Mouse (Mus musculus) kidney, postnatal 0 days (tissue): ENCODE data around the gene Atr. TPM values are rescaled to one million over a fixed set of nuclear protein-coding genes. Genes with fewer than 3 reads are reported as not detected.

Experiments
- ATAC-seq: fragments of 200-750 bp; cut with Nextera tagmentation; replicated peaks from 2 replicates; pipeline ENCODE4 v1.8.0; 2017; ENCODE audit warnings: low read depth, moderate number of reproducible peaks, moderate TSS enrichment, moderate library complexity; ENCODE audit not compliant: low FRiP score
- DNase-seq: peaks from one replicate; pipeline ENCODE4 v3.0.0-alpha.2; 2016; ENCODE audit warnings: low spot score
- H3K27ac ChIP-seq: fragments of 300-500 bp; sonication (generic); 2 replicates; pipeline ENCODE4 v1.5.1; 2014; ENCODE audit warnings: mild to moderate bottlenecking
- H3K27me3 ChIP-seq: fragments of 300-500 bp; sonication (generic); 2 replicates; pipeline ENCODE4 v1.6.1; 2014; ENCODE audit warnings: low read length, mixed read lengths; ENCODE audit not compliant: insufficient read depth
- H3K36me3 ChIP-seq: fragments of 300-500 bp; sonication (generic); 2 replicates; pipeline ENCODE4 v1.6.1; 2014; ENCODE audit warnings: low read length, mixed read lengths; ENCODE audit not compliant: insufficient read depth
- H3K4me1 ChIP-seq: fragments of 300-500 bp; sonication (generic); replicated peaks from 2 replicates; pipeline ENCODE4 v1.6.1; 2014; ENCODE audit warnings: antibody characterized with exemption, low read length, mixed read lengths; ENCODE audit not compliant: insufficient read depth
- H3K4me2 ChIP-seq: fragments of 300-500 bp; sonication (generic); 2 replicates; pipeline ENCODE4 v1.6.1; 2014; ENCODE audit warnings: mild to moderate bottlenecking, low read length, moderate library complexity, mixed read lengths
- H3K4me3 ChIP-seq: fragments of 300-500 bp; sonication (generic); replicated peaks from 2 replicates; pipeline ENCODE4 v1.5.1; 2014; ENCODE audit warnings: low read depth, low read length
- H3K9ac ChIP-seq: fragments of 300-500 bp; sonication (generic); 2 replicates; pipeline ENCODE4 v1.6.1; 2014; ENCODE audit warnings: low read depth, low read length
- H3K9me3 ChIP-seq: fragments of 300-500 bp; sonication (generic); replicated peaks from 2 replicates; pipeline ENCODE4 v1.6.1; 2016; ENCODE audit warnings: low read length, inconsistent platforms, mixed read lengths
- CTCF ChIP-seq: IDR thresholded peaks from 2 replicates; pipeline ENCODE4 v1.5.1; 2016; ENCODE audit warnings: antibody characterized with exemption, low read depth, mild to moderate bottlenecking, moderate library complexity
- WGBS: fragments of 180-500 bp; shearing (Covaris S2); extraction: QIAGEN DNeasy Blood & Tissue Kit; methylation state at CpG from one replicate; pipeline ENCODE4 v1.1.7; 2014; 5-methylcytosine and 5-hydroxymethylcytosine counted together
- polyA plus RNA-seq: library from polyadenylated mRNA; unstranded; fragments of >200 nt; fragmentation: Nextera tagmentation; extraction: Ambion mirVana; gene quantifications from 2 replicates; pipeline ENCODE4 v1.2.1, GENCODE M21; 2015

The Atr gene
- polyA plus RNA-seq, 1 experiment from 2014 or later: 8.8 TPM

GRCm38 (mm10) chr9:95978279-95978678 lies 120.9 kb downstream of the Atr start:
- no peak overlapping the region for H3K27ac ChIP-seq
- H3K36me3 ChIP-seq: peaks cover 42% of the 10 kb centered on the region
- no peaks in the 10 kb centered on the region for H3K4me1 ChIP-seq
- DNase-seq (no peak), ATAC-seq (no peak)
- 88% methylated on average over 2 of the region's 2 CpGs for WGBS
- TF ChIP-seq CTCF: no peak
- no peak overlapping the region for H3K9ac ChIP-seq
- H3K4me3 ChIP-seq: no peak overlapping the region
- H3K4me2 ChIP-seq: no peak overlapping the region
- no peaks in the 10 kb centered on the region for H3K27me3 ChIP-seq
- H3K9me3 ChIP-seq: no peaks in the 10 kb centered on the region

GRCm38 (mm10) chr9:95979896-95980295 lies 122.5 kb downstream of the Atr start:
- WGBS: 85% methylated on average over 6 of the region's 6 CpGs
- ATAC-seq: no peak

GRCm38 (mm10) chr9:95992255-95992654 lies 134.9 kb downstream of the Atr start:
- H3K4me1 ChIP-seq: no peaks in the 10 kb centered on the region
- 97% methylated on average over 2 of the region's 2 CpGs for WGBS
- no peak overlapping the region for H3K27ac ChIP-seq
- no peak overlapping the region for H3K4me2 ChIP-seq
- H3K36me3 ChIP-seq: peaks cover 27% of the 10 kb centered on the region
- no peak overlapping the region for H3K4me3 ChIP-seq
- H3K9ac ChIP-seq: no peak overlapping the region
- no peak for DNase-seq
- ATAC-seq: no peak
- H3K27me3 ChIP-seq: no peaks in the 10 kb centered on the region
- no peaks in the 10 kb centered on the region for H3K9me3 ChIP-seq
- peak; percentile 44 for TF ChIP-seq CTCF

More at GRCm38 (mm10) chr9:95979896-95980295, 122.5 kb downstream of the Atr start:
- Histone ChIP-seq H3K9me3 (no peaks in the 10 kb centered on the region), H3K4me2 (no peak overlapping the region), H3K4me3 (no peak overlapping the region), H3K27me3 (no peaks in the 10 kb centered on the region), H3K36me3 (peaks cover 41% of the 10 kb centered on the region), H3K27ac (no peak overlapping the region), H3K9ac (no peak overlapping the region), H3K4me1 (no peaks in the 10 kb centered on the region)
- no peak for TF ChIP-seq CTCF
- no peak for DNase-seq

Other genes starting within 250 kb of the Atr start
- gene Pcolce2, start 220.0 kb upstream of the Atr start, polyA plus RNA-seq: 0.88 and 1.5 TPM in 2 replicates
- 5.1 and 5.4 TPM in 2 replicates for gene Trpc1, start 107.2 kb upstream of the Atr start, polyA plus RNA-seq
- gene Pls1, start 12.3 kb upstream of the Atr start, polyA plus RNA-seq: 30.2 and 33.4 TPM in 2 replicates
- gene Xrn1, start 97.2 kb downstream of the Atr start, polyA plus RNA-seq: 9.9 and 11.3 TPM in 2 replicates